Mouse (Mus musculus) lung, postnatal 0 days (tissue): ENCODE data around the gene Oas2. TPM values are rescaled to one million over a fixed set of nuclear protein-coding genes. Genes with fewer than 3 reads are reported as not detected.
A peak's percentile ranks its signal among the peaks of the same experiment; 100 is the strongest.

Experiments used
- ATAC-seq: fragments of 200-750 bp; cut with Nextera tagmentation; 2 replicates; pipeline ENCODE4 v1.8.0; 2017; ENCODE audit warnings: moderate library complexity
- DNase-seq: peaks from one replicate; pipeline ENCODE4 v3.0.0-alpha.2; 2016; ENCODE audit warnings: low spot score
- H3K27ac ChIP-seq: fragments of 300-500 bp; sonication (generic); 2 replicates; pipeline ENCODE4 v1.5.1; 2014; ENCODE audit warnings: antibody characterized with exemption, mild to moderate bottlenecking, low read length, mixed read lengths
- H3K27me3 ChIP-seq: fragments of 300-500 bp; sonication (generic); replicated peaks from 2 replicates; pipeline ENCODE4 v1.6.1; 2014; ENCODE audit warnings: low read length, mixed read lengths; ENCODE audit not compliant: insufficient read depth
- H3K36me3 ChIP-seq: fragments of 300-500 bp; sonication (generic); 2 replicates; pipeline ENCODE4 v1.6.1; 2014; ENCODE audit warnings: low read length, mixed read lengths; ENCODE audit not compliant: insufficient read depth
- H3K4me1 ChIP-seq: fragments of 300-500 bp; sonication (generic); 2 replicates; pipeline ENCODE4 v1.6.1; 2014; ENCODE audit warnings: antibody characterized with exemption, low read depth, low read length, mixed read lengths; ENCODE audit not compliant: insufficient read depth
- H3K4me2 ChIP-seq: fragments of 300-500 bp; sonication (generic); replicated peaks from 2 replicates; pipeline ENCODE4 v1.6.1; 2014; ENCODE audit warnings: low read depth, mild to moderate bottlenecking, low read length, moderate library complexity, mixed read lengths
- H3K4me3 ChIP-seq: fragments of 300-500 bp; sonication (generic); 2 replicates; pipeline ENCODE4 v1.5.1; 2014; ENCODE audit warnings: low read depth, low read length
- H3K9ac ChIP-seq: fragments of 300-500 bp; sonication (generic); replicated peaks from 2 replicates; pipeline ENCODE4 v1.6.1; 2014; ENCODE audit warnings: low read depth, mild to moderate bottlenecking
- H3K9me3 ChIP-seq: fragments of 300-500 bp; sonication (generic); 2 replicates; pipeline ENCODE4 v1.6.1; 2016; ENCODE audit warnings: low read length, mixed read lengths
- CTCF ChIP-seq: IDR thresholded peaks from 2 replicates; pipeline ENCODE4 v1.5.1; 2016; ENCODE audit warnings: antibody characterized with exemption, mild to moderate bottlenecking
- EP300 ChIP-seq: IDR thresholded peaks from 2 replicates; pipeline ENCODE4 v1.6.1; 2016; ENCODE audit warnings: antibody characterized with exemption, mild to moderate bottlenecking, control low read depth
- WGBS: fragments of 180-500 bp; shearing (Covaris S2); extraction: QIAGEN DNeasy Blood & Tissue Kit; methylation state at CpG from one replicate; pipeline ENCODE4 v1.1.7; 2014; 5-methylcytosine and 5-hydroxymethylcytosine counted together
- polyA plus RNA-seq: library from polyadenylated mRNA; unstranded; fragments of >200 nt; fragmentation: Nextera tagmentation; extraction: Ambion mirVana; gene quantifications from 2 replicates; pipeline ENCODE4 v1.2.1, GENCODE M21; 2015

Gene Oas2
- polyA plus RNA-seq, 1 experiment from 2014 or later, result 0.31 TPM

GRCm38 (mm10) chr5:120742125-120742524, 7.5 kb downstream of the Oas2 start:
- Histone ChIP-seq H3K27me3 (no peaks in the 10 kb centered on the region), H3K9me3 (no peaks in the 10 kb centered on the region), H3K36me3 (no peaks in the 10 kb centered on the region), H3K9ac (no peak overlapping the region), H3K4me2 (no peak overlapping the region), H3K4me3 (no peak overlapping the region), H3K27ac (no peak overlapping the region), H3K4me1 (no peaks in the 10 kb centered on the region)
- TF ChIP-seq EP300, result no peak
- TF ChIP-seq CTCF, result peak; percentile 66
- ATAC-seq (no peak), DNase-seq (peak; percentile 25)
- 20% methylated on average over 4 of the region's 4 CpGs for WGBS

GRCm38 (mm10) chr5:120734380-120734990, 15.2 kb downstream of the Oas2 start:
- Histone ChIP-seq H3K4me3 (no peak overlapping the region), H3K4me2 (no peak overlapping the region), H3K27ac (no peak overlapping the region), H3K9ac (no peak overlapping the region), H3K9me3 (no peaks in the 10 kb centered on the region), H3K4me1 (no peaks in the 10 kb centered on the region), H3K27me3 (no peaks in the 10 kb centered on the region), H3K36me3 (no peaks in the 10 kb centered on the region)
- no peak for TF ChIP-seq EP300
- no peak for TF ChIP-seq CTCF
- DNase-seq (no peak), ATAC-seq (no peak)
- 64% methylated on average over 14 of the region's 14 CpGs for WGBS

GRCm38 (mm10) chr5:120733696-120734095, 16.0 kb downstream of the Oas2 start:
- DNase-seq (no peak), ATAC-seq (no peak)
- no peaks in the 10 kb centered on the region for H3K27me3 ChIP-seq
- H3K9ac ChIP-seq, result no peak overlapping the region
- no peaks in the 10 kb centered on the region for H3K9me3 ChIP-seq
- no peaks in the 10 kb centered on the region for H3K36me3 ChIP-seq
- no peak overlapping the region for H3K27ac ChIP-seq
- 90% methylated on average over 3 of the region's 3 CpGs for WGBS
- H3K4me1 ChIP-seq, result no peaks in the 10 kb centered on the region
- TF ChIP-seq CTCF (no peak), EP300 (no peak)
- no peak overlapping the region for H3K4me2 ChIP-seq
- H3K4me3 ChIP-seq, result no peak overlapping the region

- no peaks in the 10 kb centered on the region for H3K27me3 ChIP-seq
- DNase-seq, result no peak
- no peak overlapping the region for H3K27ac ChIP-seq
- H3K4me3 ChIP-seq, result no peak overlapping the region
- no peak overlapping the region for H3K9ac ChIP-seq
- H3K36me3 ChIP-seq, result no peaks in the 10 kb centered on the region
- no peaks in the 10 kb centered on the region for H3K4me1 ChIP-seq
- no peaks in the 10 kb centered on the region for H3K9me3 ChIP-seq
- H3K4me2 ChIP-seq, result no peak overlapping the region
- no peak for ATAC-seq
- WGBS, result 74% methylated on average over 1 of the region's 1 CpGs
- no peak for TF ChIP-seq CTCF
These were observed 16.9 kb downstream of the Oas2 start for GRCm38 (mm10) chr5:120732740-120733139.

GRCm38 (mm10) chr5:120729319-120729718, 20.3 kb downstream of the Oas2 start:
- Histone ChIP-seq H3K27ac (no peak overlapping the region), H3K36me3 (no peaks in the 10 kb centered on the region), H3K4me1 (no peaks in the 10 kb centered on the region), H3K4me3 (no peak overlapping the region), H3K27me3 (no peaks in the 10 kb centered on the region), H3K9ac (no peak overlapping the region), H3K4me2 (no peak overlapping the region), H3K9me3 (no peaks in the 10 kb centered on the region)
- DNase-seq (no peak), ATAC-seq (no peak)
- TF ChIP-seq CTCF (no peak), EP300 (no peak)
- WGBS, result 62% methylated on average over 10 of the region's 10 CpGs

GRCm38 (mm10) chr5:120725811-120726455, 23.7 kb downstream of the Oas2 start:
- no peak for DNase-seq
- Histone ChIP-seq H3K27ac (no peak overlapping the region), H3K4me2 (no peak overlapping the region), H3K27me3 (no peaks in the 10 kb centered on the region), H3K9ac (no peak overlapping the region), H3K4me1 (no peaks in the 10 kb centered on the region), H3K4me3 (no peak overlapping the region), H3K36me3 (no peaks in the 10 kb centered on the region), H3K9me3 (no peaks in the 10 kb centered on the region)
- no peak for ATAC-seq
- no peak for TF ChIP-seq EP300
- no peak for TF ChIP-seq CTCF
- 53% methylated on average over 12 of the region's 12 CpGs for WGBS

- H3K4me1 ChIP-seq, result no peaks in the 10 kb centered on the region
- no peaks in the 10 kb centered on the region for H3K27me3 ChIP-seq
- no peak overlapping the region for H3K27ac ChIP-seq
- H3K4me3 ChIP-seq, result no peak overlapping the region
- no peak overlapping the region for H3K9ac ChIP-seq
- no peak overlapping the region for H3K4me2 ChIP-seq
- ATAC-seq (no peak), DNase-seq (no peak)
- H3K9me3 ChIP-seq, result no peaks in the 10 kb centered on the region
- 48% methylated on average over 7 of the region's 7 CpGs for whole genome bisulfite sequencing
- TF ChIP-seq CTCF (no peak), EP300 (no peak)
- no peaks in the 10 kb centered on the region for H3K36me3 ChIP-seq
These were observed 28.6 kb downstream of the Oas2 start for GRCm38 (mm10) chr5:120721005-120721404.
